Mouse (Mus musculus) forebrain, embryonic 13.5 days (tissue): ENCODE measurements at regions not wholly inside any gene's neighbourhood (a gene's known extent, or its start where the extent isn't known, plus 50 kb on each side); places are given as distances from the start of the nearest gene placed in this dataset.

Experiments
- ATAC-seq: fragments of 200-750 bp; cut with Nextera tagmentation; 2 replicates; pipeline ENCODE4 v1.8.0; 2017
- H3K27ac ChIP-seq: fragments of 300-500 bp; sonication (generic); 2 replicates; pipeline ENCODE4 v1.5.1; 2015; ENCODE audit warnings: inconsistent platforms, mild to moderate bottlenecking, moderate library complexity
- H3K27me3 ChIP-seq: fragments of 300-500 bp; sonication (generic); 2 replicates; pipeline ENCODE4 v1.6.1; 2015; ENCODE audit warnings: mild to moderate bottlenecking, inconsistent platforms
- H3K36me3 ChIP-seq: fragments of 300-500 bp; sonication (generic); 2 replicates; pipeline ENCODE4 v1.6.1; 2015; ENCODE audit warnings: mild to moderate bottlenecking, inconsistent platforms; ENCODE audit not compliant: poor library complexity, severe bottlenecking
- H3K4me1 ChIP-seq: fragments of 300-500 bp; sonication (generic); 2 replicates; pipeline ENCODE4 v1.6.1; 2015; ENCODE audit warnings: inconsistent platforms
- H3K4me2 ChIP-seq: fragments of 300-500 bp; sonication (generic); 2 replicates; pipeline ENCODE4 v1.6.1; 2015; ENCODE audit warnings: inconsistent platforms, mild to moderate bottlenecking, moderate library complexity
- H3K4me3 ChIP-seq: fragments of 300-500 bp; sonication (generic); 2 replicates; pipeline ENCODE4 v1.5.1; 2015; ENCODE audit warnings: mild to moderate bottlenecking, inconsistent platforms
- H3K9ac ChIP-seq: fragments of 300-500 bp; sonication (generic); 2 replicates; pipeline ENCODE4 v1.6.1; 2015; ENCODE audit warnings: mild to moderate bottlenecking, inconsistent platforms
- H3K9me3 ChIP-seq: fragments of 300-500 bp; sonication (generic); replicated peaks from 2 replicates; pipeline ENCODE4 v1.6.1; 2016; ENCODE audit warnings: inconsistent platforms
- WGBS: fragments of 180-500 bp; shearing (Covaris S2); methylation state at CpG from one replicate; pipeline ENCODE4 v1.1.7; 2015; 5-methylcytosine and 5-hydroxymethylcytosine counted together

DNA sequence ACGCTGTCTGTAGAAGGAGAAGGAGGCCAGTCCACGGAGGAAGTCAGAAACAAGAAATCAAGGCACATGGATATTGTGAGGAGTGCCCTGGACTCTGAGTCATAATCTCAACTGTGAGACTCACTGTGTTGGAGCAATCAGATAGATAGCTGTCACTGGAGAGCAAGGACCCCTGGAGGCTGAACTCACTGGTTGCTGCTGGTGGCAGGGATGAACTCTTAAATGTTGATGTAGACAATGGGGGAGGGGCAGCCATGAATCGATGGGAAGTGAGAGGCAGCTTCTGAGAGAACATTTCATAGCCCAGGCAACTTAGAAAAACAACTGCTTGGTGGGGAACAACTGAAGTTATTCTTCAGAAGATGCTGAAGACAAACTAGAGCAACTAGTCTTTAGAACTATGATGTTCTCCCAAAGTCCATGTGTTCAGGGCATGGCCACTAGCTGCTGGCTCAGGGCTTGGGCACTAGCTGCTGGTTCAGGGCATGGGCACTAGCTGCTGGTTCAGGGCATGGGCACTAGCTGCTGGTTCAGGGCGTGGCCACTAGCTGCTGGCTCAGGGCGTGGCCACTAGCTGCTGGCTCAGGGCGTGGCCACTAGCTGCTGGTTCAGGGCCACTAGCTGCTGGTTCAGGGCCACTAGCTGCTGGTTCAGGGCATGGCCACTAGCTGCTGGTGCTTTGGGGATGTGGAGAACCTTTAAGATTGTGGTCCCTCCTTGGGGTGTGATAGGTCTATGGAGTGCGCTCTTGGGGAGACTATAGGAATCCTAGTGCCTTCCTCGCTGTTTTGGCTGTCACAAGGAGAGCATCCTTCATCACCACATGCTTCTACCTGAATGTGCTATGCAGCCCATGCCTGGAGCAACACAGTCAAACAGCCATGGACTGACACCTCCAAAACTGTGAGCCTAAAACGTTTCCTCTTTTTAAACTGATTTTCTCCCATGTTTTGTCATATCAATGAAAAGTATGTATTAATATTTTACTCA lies 905.7 kb upstream of the Car8 start:
- Histone ChIP-seq H3K27ac (no peak overlapping the region), H3K4me1 (no peaks in the 10 kb centered on the region), H3K4me2 (no peak overlapping the region), H3K9ac (no peak overlapping the region), H3K4me3 (no peak overlapping the region), H3K27me3 (no peaks in the 10 kb centered on the region), H3K9me3 (no peaks in the 10 kb centered on the region), H3K36me3 (no peaks in the 10 kb centered on the region)
- no peak for ATAC-seq
- 89% methylated on average over 9 of the region's 9 CpGs for WGBS

DNA sequence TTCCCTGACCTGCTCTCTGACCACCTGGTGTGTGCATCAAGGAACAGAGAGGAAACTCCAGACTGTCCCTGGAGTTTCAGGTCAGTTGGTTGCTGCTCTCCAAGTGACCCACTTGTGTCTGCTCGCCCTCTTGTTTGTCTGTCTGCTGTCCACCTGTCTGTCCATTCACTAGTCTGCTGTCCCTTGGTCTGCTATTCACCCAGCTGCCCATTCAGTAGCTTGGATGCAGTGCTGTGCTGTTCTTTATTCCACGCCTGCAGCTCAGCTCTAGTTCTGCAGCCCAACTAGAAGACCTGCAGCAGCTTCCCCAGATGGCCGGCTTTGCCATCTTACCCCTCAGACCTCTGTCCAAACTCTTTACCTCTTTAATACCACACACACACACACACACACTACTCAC lies 904.2 kb upstream of the Car8 start:
- Histone ChIP-seq H3K27ac (no peak overlapping the region), H3K9me3 (no peaks in the 10 kb centered on the region), H3K4me3 (no peak overlapping the region), H3K9ac (no peak overlapping the region), H3K4me2 (no peak overlapping the region), H3K4me1 (no peaks in the 10 kb centered on the region), H3K36me3 (no peaks in the 10 kb centered on the region), H3K27me3 (no peaks in the 10 kb centered on the region)
- no peak for ATAC-seq
- WGBS = 88% methylated on average over 3 of the region's 3 CpGs

DNA sequence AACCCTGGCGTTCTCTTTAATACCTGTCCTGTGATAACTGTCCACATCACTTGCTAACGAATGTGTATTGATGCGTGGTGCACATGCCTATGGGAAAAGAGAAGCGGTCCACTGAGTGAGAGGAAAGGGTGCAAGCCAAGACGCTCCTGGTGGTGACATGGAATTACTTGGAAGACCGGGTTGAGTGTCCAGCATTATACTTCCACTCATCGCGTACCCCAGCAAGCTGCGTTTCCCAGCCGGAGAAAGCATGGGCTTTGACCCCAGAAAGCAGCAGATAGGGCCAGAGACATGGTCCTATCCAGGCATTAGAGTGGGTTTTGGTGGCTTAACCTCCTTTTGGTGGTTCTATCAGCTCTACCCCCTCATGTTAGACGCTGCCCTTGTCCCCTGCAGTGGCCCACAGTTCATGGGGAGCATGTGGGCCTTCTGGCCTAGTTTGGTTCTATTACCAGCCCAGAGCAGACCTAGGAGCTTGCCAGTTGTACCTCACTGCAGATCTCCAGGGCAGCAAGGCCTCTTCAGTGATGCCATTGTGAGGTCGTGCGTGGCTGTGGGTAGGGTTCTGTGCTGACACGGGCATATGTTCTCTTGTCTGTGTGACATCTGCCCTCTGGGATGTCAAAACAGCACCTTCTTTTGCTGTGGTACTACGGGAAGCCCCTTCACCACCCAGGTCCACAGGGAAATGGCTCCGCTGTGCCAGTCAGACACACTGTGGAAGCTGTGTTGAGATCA lies 903.3 kb upstream of the Car8 start:
- 91% methylated on average over 16 of the region's 16 CpGs for WGBS
- Histone ChIP-seq H3K4me1 (no peaks in the 10 kb centered on the region), H3K9me3 (no peaks in the 10 kb centered on the region), H3K27me3 (no peaks in the 10 kb centered on the region), H3K4me3 (no peak overlapping the region), H3K4me2 (no peak overlapping the region), H3K36me3 (no peaks in the 10 kb centered on the region), H3K27ac (no peak overlapping the region), H3K9ac (no peak overlapping the region)
- ATAC-seq = no peak

DNA sequence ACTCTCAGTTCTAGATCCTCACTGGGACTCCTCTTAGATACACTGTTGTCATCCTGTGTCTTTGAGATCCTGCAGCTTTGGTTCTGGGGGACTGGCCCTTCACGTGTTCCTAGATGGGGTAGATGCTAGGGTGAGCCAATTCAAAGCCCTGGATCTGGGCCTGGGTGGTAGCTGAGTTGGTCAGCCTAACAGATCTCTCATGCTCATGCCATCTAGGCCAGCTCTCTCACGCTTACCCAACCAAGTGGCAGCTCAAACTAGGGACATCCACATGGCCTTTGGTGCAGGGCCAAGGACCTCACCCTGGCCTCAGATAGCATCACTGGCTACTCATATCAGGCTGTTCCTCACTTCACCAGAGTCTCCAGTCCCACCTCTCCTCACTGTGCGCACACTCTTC lies 901.9 kb upstream of the Car8 start:
- no peaks in the 10 kb centered on the region for H3K27me3 ChIP-seq

DNA sequence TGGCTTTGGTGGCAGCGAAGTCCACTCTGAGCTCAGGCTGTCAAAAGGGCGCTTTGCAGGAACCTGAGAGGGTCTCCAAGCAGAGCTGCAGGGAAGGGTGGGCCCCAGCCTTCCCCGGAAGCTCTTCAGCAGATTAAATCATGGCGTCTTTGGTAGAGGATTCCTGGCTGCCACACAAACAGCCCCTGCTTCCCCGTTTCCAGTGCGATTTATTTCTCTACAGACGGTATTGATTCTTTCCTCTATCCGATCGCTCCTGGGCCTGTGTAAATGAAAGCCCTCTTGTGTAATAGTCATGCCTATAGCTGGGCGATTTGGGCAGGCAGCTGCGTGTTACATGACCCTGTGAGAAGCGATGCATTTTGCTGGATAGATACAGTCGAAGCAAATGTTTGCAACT lies 897.8 kb upstream of the Car8 start:
- peak overlapping the region; percentile 68; the same call in 1 of the 2 replicates for H3K9ac ChIP-seq
- 61% methylated on average over 13 of the region's 13 CpGs for WGBS
- no peaks in the 10 kb centered on the region for H3K36me3 ChIP-seq
- no peaks in the 10 kb centered on the region for H3K27me3 ChIP-seq
- peaks cover 11% of the 10 kb centered on the region for H3K4me1 ChIP-seq
- peak overlapping the region; percentile 60 for H3K4me2 ChIP-seq
- H3K9me3 ChIP-seq = no peaks in the 10 kb centered on the region
- H3K27ac ChIP-seq = peak overlapping the region; percentile 62
- ATAC-seq = peak; percentile 19; the same call in 1 of the 2 replicates
- H3K4me3 ChIP-seq = 0 out of 2 replicates have a peak overlapping the region, but pooled peaks have one; percentile 30

More for the DNA sequence above, 901.9 kb upstream of the Car8 start:
- ATAC-seq = no peak
- Histone ChIP-seq H3K4me2 (no peak overlapping the region), H3K4me1 (peaks cover 11% of the 10 kb centered on the region), H3K36me3 (no peaks in the 10 kb centered on the region), H3K9ac (no peak overlapping the region), H3K4me3 (no peak overlapping the region), H3K27ac (no peak overlapping the region), H3K9me3 (no peaks in the 10 kb centered on the region)
- 90% methylated on average over 3 of the region's 3 CpGs for WGBS

DNA sequence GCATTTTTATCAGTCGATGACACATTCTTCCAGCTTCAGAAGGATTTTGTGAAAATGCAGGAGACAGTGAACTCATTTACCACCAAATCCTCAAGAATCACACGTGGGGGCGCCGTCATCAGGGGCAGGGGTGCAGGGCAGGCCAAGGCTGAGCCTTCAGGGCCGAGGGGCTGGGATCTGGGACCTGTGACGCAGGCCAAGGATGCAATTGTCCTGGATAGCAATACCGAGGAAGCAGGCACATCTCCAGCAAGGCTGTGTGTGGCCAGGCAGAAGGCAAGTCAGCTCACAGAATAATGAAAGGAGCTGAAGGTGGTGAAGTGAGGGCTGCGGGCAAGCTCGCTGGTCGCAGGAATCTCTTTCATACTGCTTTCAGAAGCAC lies 897.3 kb upstream of the Car8 start:
- H3K9ac ChIP-seq = peak overlapping the region; percentile 68
- H3K27me3 ChIP-seq = no peaks in the 10 kb centered on the region
- peak overlapping the region; percentile 30 for H3K4me3 ChIP-seq
- ATAC-seq = peak; percentile 91
- peak overlapping the region; percentile 62 for H3K27ac ChIP-seq
- peaks cover 11% of the 10 kb centered on the region for H3K4me1 ChIP-seq
- H3K9me3 ChIP-seq = no peaks in the 10 kb centered on the region
- 4% methylated on average over 10 of the region's 10 CpGs for WGBS
- H3K36me3 ChIP-seq = no peaks in the 10 kb centered on the region
- peak overlapping the region; percentile 60 for H3K4me2 ChIP-seq

DNA sequence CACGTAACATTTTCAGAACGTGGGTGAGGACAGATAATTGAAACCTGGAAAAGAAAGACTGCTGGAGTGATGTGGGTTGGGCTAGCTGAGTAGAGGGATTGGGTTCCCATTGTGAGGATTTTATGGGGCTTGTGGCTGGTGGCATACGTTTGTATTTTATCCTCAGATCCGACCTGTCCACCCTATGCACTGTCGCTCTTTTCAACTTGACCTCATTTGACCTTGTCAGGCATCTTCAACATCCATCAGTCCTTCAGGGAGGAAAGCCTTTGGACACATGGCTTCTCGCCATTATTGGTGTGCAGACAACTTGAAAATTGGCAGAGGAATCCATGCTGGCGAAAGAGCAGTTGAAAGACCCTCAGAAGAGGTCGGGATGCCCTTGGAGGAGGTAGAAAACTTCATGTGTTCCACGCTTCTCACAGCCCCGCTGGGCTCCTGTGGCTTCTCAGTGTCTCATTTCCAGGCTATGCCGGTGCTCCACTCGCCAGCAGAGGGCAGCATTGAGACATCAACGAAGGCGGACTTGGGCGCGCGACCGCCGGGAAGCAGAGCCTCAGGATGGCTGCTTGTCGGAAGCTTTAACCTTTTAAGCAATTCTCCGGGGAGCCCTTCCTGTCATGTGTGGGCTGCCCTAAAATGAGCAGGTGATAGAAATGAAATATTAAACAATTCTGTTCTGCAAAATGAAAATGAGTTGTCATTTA lies 896.8 kb upstream of the Car8 start:
- peak; percentile 93 for ATAC-seq
- Histone ChIP-seq H3K4me3 (peak overlapping the region; percentile 30), H3K27me3 (no peaks in the 10 kb centered on the region), H3K27ac (no peak overlapping the region), H3K4me1 (peaks cover 11% of the 10 kb centered on the region), H3K36me3 (no peaks in the 10 kb centered on the region), H3K9ac (peak overlapping the region; percentile 68), H3K9me3 (no peaks in the 10 kb centered on the region), H3K4me2 (peak overlapping the region; percentile 60)
- WGBS = 12% methylated on average over 21 of the region's 21 CpGs

DNA sequence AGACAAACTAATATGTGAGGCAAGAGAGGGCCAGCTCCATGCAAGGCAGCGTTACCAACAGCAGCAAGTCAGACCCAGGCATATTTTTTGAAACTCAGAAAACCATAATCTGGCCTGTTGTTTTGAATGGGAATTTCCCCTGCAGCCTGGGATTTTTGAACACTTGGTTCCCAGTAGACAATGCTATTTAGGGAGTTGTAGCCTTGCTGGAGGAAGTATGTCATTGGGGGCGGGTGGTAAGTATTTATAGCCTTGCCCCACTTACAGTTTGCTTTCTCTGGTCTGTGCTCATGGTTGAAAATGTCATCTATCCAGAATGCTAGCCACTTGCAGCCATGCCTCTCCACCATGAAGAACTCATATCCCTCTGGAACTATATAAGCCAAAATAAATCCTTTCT lies 894.9 kb upstream of the Car8 start:
- Histone ChIP-seq H3K9me3 (no peaks in the 10 kb centered on the region), H3K4me1 (peaks cover 11% of the 10 kb centered on the region), H3K9ac (no peak overlapping the region), H3K4me3 (no peak overlapping the region), H3K27me3 (no peaks in the 10 kb centered on the region), H3K27ac (no peak overlapping the region), H3K36me3 (no peaks in the 10 kb centered on the region), H3K4me2 (no peak overlapping the region)
- WGBS = 86% methylated on average over 2 of the region's 2 CpGs
- ATAC-seq = no peak

DNA sequence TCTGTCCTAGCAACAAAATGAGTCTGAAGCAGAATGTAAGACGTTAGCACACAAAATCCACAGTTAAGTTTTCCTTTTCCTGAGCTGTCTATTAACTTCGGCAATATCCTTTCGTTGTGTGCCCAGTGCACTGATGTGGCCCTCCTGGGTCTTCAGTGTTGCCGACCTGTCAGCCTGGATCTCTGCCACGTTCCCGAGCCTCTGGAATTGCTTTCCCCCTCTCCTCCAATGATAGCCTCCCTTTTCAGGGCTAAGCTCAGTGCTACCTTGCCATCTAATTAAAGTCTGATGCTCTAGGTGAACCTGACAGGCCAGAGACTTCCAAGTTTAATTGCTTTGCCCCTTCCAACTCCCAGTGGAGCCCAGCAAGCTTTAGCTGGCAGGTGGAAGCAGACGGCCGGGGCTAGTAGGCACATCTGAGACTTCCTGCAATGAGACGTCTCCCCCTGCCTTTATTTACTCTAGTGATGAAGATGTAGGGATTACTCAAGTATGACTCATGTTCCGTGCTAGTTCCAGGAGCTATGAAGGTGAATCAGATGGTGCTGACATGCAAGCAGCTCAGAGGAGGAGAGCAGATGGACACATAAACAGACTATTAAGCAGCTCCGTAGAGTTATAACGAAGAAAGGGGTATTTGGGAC lies 894.3 kb upstream of the Car8 start:
- no peaks in the 10 kb centered on the region for H3K27me3 ChIP-seq
- ATAC-seq = no peak
- no peaks in the 10 kb centered on the region for H3K9me3 ChIP-seq
- peaks cover 11% of the 10 kb centered on the region for H3K4me1 ChIP-seq
- no peak overlapping the region for H3K4me3 ChIP-seq
- no peak overlapping the region for H3K27ac ChIP-seq
- H3K4me2 ChIP-seq = no peak overlapping the region
- H3K36me3 ChIP-seq = no peaks in the 10 kb centered on the region
- WGBS = 68% methylated on average over 12 of the region's 12 CpGs
- no peak overlapping the region for H3K9ac ChIP-seq

DNA sequence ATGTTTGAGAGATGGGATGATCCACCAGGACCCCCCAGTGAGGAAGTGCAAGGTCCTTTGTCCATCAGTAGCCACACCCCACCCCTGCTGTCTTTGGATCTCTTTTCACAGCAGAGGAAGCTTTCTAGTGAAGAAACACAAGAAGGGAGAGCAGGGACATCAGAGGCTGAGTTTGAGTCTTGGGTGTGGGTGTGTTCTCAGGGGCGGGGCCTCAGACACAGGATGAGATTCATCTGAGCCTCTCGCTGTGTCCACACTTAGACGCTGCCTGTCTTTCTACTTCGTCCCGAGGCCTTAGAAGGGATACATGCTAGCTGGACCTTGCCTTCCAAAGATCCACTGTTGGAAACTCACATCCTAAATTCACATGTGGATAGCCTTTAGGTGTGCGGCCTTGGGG lies 893.5 kb upstream of the Car8 start:
- Histone ChIP-seq H3K9ac (no peak overlapping the region), H3K4me3 (no peak overlapping the region), H3K4me2 (no peak overlapping the region), H3K27ac (no peak overlapping the region), H3K27me3 (no peaks in the 10 kb centered on the region), H3K9me3 (no peaks in the 10 kb centered on the region), H3K36me3 (no peaks in the 10 kb centered on the region), H3K4me1 (peaks cover 11% of the 10 kb centered on the region)
- ATAC-seq = no peak
- WGBS = 89% methylated on average over 6 of the region's 6 CpGs

DNA sequence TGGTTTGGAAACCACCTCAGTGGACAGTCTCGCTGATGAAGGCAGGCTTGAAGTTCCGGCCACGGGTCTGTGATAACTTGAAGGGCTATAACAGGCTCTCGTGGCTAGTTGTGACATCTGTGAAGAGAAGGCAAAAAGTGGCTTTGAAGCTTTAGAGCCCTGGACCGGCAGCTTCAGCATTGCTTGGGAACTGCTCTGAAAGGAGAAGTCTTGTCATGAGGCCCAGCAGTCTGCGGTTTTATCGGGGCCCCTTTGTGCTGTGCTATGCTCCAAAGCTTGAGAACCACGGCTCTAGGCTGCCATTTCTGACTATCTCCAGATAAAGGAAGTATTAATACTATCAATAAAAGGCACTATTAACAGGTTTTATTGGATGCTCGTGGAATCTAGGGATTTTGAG lies 892.8 kb upstream of the Car8 start:
- Histone ChIP-seq H3K36me3 (no peaks in the 10 kb centered on the region), H3K27me3 (no peaks in the 10 kb centered on the region), H3K9me3 (no peaks in the 10 kb centered on the region), H3K4me3 (no peak overlapping the region), H3K4me2 (no peak overlapping the region), H3K4me1 (peaks cover 6% of the 10 kb centered on the region), H3K9ac (no peak overlapping the region), H3K27ac (no peak overlapping the region)
- ATAC-seq = no peak
- 82% methylated on average over 9 of the region's 9 CpGs for WGBS
